Mouse (Mus musculus) spleen, adult 18-20 months (tissue): ENCODE data around the gene Oxsm.

Experiments
- DNase-seq, 2 experiments: peaks; one replicate each; pipeline ENCODE4 v3.0.0; 2022; ENCODE audit warnings: mixed read lengths in 2 of 2

Oxsm gene

DNA sequence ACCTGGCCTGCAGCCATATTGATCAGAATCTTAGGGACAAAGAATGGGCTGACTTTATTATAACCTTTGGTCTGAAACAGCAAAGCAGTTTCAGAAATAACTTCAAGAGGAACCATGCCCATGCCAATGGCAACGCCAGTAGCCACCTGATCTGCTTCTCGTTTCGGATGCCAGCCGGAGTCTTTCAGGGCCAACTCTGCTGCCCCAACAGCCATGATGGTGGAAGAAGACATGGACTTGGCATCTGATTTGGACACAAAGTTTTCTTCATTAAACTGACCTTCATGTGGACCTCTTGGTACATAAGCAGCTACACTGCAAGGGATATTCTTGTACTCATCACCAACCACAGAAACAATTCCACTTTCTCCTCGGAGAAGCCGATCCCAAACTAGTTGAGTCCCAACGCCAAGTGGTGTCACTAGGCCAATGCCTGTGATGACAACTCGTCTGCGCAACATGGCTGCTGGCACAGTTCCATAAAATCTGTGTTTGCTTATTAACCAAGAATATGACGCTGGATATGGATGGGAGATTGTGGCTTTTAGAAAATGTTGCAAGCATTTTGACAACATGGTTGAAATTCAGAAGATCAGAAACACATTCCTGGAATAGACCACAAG lies 7.3 kb downstream of the Oxsm start:
- no peak for DNase-seq

DNA sequence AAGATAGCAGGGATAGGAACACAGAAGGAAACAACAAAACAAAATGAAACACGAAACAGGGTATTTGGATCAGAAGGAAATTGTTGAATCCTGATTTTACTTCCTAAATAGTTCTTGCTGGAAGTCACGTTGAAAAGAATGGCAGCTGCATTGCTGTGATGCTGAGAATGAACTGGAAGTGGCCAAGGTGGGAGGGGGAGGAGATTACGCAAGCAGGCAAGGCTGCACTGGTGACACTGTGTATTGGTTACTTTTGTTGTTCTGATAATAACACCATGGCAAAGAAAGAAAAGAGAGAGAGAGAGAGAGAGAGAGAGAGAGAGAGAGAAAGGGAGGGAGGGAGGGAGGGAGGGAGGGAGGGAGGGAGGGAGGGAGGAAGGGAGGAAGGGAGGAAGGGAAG lies 13.1 kb downstream of the Oxsm start:
- DNase-seq, result no peak

DNA sequence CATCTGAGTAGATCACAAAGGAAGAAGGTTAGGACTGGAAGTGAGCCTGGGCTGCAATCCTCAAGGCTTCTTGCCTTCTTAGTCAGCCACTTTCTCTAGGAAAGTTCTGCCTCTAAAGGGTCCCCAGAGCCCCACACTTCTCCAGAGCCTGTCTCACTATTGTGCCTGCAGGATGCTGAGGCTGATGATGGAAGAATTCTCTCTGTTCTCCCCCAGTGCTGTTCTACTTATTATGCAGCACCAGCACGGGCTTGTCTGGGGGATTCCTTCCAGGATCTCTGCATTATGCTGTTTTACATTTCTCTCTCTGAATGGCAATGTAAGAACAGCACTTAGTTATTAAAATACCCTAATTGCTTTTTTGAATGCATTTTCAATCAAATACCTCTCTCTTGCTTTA lies 16.1 kb downstream of the Oxsm start:
- no peak for DNase-seq

DNA sequence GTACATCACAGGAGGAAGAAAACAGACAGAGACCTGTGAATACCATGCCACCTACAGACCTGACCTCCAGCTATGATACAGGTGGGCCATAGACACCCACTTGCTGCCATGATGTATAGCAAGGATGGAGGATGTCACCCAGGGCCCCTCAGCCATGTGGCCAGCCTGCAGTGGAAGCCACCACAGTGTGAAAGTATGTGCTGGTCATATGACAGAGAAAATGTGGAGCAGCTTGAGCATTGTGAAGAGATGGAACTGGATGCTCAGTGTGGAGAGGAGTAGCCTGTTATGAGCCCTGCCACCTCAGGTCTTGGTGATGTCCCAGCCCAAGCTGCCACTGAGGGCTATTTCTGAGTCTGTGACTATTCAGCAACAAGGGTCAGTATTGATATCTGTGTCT lies 19.0 kb downstream of the Oxsm start:
- no peak for DNase-seq

DNA sequence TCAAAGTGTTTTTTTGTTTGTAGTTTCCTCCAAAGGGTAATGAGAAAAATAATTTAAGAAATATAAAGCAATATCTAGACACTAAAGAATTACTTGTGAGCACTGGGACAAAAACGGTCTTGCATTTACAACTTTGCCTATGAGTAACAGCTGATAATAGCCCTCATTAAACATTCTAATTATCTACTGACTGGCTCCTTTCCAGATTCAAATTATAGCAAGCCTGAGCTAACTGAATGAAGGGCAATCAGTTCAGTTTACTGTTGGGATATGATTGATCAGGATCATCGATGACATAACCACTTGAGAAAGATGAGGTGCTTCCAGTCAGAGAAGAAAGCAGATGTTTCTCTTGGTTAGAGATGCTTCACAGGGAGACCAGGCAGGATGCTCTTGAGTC lies 20.2 kb downstream of the Oxsm start:
- no peak for DNase-seq

DNA sequence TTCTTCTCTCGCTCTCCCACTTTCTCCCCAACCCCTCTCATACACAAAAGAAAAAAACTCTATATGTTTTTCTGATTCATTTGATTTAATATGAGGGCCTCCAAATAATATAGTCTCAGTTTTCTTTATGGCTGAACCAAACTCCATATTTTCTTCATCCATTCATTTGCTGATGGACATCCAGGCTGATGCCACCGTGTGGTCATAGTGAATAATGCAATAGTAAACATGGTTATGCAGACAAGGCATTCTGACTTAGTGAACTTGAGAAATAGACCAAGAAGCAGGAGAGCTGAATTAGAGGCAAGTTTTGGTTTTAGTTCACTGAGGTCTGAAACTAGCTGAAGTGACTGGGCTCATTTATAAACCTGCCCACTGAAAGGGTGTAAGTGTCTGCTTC lies 30.6 kb downstream of the Oxsm start:
- no peak for DNase-seq

DNA sequence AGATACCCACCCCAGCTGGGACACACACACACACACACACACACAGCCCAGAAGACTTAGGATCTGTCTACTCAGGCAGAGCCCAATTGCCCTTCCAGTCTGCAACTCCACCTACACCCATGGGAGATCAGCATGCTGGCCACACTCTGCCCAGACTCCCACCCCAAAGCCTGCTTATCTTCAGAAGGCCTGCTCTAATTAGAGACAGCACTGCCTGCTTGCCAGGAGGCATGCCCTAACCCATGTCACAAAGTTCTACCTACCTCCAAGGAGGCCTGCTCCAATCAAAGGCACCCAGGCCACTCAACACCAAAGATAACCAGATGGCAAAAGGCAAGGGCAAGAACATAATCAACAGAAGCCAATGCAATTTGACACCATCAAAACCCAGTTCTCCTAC lies 41.9 kb downstream of the Oxsm start:
- no peak for DNase-seq

DNA sequence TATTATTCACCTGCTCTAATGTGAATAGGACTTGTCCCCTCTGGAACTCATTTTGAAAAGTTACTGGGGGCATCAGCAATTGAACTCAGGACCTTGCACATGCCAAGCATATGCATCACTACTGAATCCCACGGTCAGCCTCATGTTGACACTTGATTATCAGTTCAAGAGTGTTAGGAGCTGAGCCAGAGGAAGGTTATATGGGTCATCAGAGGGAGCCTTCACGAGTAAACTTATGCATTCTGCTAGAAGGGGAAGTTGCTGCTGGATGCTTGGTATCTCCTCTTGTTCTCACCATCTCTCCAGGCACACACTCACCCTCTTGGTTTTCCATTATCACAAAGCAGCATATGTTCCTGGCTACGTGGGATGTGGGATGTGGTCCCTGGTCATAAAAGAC lies 47.9 kb downstream of the Oxsm start:
- DNase-seq, result no peak

DNA sequence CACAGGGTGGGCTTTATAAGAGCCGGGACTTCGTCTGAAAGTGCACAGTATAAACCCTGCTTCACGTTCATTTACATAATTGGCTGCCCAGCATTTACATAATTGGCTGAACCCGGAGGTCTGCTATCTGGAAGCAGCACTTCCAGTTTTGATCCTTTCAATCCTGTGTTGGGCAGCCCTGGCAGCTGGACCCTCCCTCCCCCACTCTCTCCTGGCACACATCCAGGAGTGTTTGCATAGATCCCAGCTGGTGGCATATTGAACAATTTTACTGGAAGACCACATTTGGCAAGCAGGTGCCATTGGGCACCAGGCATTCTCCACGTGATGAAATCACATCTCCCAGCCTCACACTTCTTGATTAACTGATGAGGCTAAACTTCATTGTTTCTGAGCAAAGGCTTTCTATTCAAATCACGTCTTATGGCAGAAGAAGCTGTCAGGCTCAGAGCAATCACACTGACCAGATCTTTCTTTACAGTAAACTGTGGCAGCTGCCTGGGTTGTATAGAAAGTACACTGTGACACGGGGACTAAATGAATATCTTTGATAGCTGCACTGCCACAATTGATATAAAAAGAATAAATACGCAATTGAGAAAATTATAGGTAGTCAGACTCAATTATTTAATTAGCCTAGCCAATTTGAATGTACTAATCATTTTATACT lies 48.5 kb downstream of the Oxsm start:
- DNase-seq, result no peak

DNA sequence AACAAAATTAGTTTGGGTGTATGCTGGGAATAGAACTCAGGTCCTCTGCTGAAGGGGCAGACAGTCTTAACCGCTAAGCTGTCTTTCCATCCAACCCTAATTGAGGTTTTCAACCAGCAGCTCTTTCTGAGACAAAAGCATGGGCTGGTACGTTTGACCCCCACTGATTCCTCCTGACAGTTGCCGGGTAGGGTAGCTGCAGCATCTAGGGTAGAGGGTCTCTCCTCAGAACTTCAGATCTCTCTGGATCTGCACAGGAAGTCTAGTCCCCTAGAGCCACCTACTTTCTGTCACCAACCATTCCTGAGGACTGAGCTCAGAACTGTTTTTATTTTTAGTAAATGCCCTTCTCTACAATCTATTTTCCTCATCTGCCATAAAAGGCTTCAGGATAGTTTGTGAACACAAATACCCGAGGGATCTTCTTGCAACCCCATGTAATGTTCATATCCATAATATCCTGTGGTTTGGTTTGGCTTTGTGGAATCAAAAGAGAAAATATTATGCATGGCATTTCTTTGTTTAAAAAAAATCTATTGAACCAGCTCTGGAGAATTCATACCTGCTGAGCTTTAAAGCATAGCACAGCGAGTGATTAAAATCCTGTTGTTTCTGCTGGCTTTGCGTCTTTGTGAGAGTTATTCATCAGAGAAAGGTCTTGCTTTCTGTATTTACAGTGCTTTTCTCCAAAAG lies 49.2 kb downstream of the Oxsm start:
- DNase-seq, result no peak

DNA sequence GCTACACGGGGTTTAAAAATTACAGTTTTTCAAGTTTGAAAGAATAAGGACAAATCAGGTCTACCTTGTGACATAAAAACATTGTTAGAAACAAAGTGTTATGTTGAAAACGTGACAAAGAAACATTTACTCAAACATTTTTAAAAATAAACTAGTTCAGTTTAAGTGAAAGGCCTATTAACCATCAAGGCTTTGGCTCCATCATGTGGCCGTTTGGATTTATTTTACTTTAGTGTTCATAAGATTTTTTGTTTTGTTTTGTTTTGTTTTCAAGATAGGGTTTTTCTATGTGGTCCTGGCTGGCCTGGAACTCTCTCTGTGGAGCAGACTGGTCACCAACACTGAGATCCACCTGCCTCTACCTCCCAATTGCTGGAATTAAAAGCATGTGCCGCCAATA lies 53.1 kb downstream of the Oxsm start:
- DNase-seq, result peak in 1 of 2 experiments; percentile 32

DNA sequence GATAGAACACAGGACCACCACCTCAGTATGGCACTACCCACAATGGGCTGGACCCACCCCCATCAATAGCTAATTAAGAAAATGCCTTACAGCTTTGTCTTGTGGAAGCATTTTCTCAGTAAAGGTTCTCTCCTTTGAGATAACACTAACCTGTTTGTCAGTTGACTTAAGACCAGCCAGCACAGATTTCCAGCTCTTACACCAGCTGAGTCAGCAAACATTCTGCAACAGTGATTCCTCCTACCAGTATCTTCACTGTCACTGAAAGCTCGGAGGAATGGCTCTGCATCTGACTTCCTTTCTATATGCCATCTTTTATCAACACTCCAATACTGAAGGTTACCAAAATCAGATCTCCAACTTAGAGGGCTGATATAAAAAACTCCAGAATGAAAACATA lies 54.1 kb downstream of the Oxsm start:
- no peak for DNase-seq

DNA sequence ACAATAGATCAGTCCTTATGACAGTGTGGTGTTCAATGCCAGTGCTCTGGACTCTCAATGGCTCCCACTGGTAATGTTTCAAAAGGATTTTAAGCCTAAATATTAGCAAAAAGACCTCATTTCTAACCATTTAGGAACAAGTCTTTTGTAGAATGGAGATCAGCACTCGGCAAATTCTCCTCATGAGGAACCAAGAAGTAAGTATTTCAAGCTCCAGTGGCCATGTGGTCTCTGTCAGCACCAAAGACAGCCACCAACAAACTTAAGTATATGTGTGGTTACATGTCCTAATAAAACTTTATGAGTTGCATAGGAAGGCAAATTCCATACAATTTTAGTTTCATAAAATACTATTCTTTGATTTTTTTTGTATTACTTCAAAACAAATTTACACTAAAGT lies 55.5 kb downstream of the Oxsm start:
- no peak for DNase-seq

DNA sequence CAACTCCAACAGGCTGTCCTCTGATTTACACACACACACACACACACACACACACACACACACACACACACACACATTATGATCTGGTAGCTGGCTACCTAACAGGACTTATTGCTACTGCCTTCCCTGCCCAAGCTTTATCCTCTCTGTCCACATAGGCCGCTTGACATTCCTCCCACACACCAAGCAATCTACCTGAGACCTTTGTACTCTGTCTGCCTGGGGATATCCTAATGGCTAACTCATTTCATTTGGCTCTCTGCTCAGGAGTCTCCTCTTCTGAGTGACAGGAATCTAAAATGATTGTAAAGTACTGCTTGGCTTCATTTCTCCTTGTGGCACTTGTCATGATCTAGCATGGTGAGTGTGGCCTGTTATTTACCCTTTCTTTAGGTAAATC lies 60.5 kb downstream of the Oxsm start:
- no peak for DNase-seq
